Comparison of ENCODE assay signal across 21 mouse cellular contexts in genomic region chr5:113288490-113288889, GRCm38 (mm10). TPM values are rescaled to one million over a fixed set of nuclear protein-coding genes. Genes with fewer than 3 reads are reported as not detected.
DNase-seq lines count a peak whose midpoint lies in the region; ATAC-seq and TF ChIP-seq lines count a peak whose summit lies in the region.
"Had no signal": no experiment of that assay in that cellular context is flagged by ENCODE, and none has a peak within 500 bp of the region (broad histone marks: within the 10 kb centered on the region; RNA-seq: fewer than 3 reads in every experiment).

No protein-coding gene starts in this region.

- TF ChIP-seq POLR2A in heart, adult 2 months (IDR thresholded peaks at IDR 0.05; ENCODE audit: insufficient read depth, low read depth, low read length) = no peak

- no peaks in the 10 kb centered on the region for H3K4me1 ChIP-seq in heart, adult 2 months (ENCODE audit: control insufficient read depth, insufficient read depth, low read length)
- H3K4me1 ChIP-seq: heart, embryonic 13.5 days had no signal

- H3K9ac ChIP-seq in heart, adult 2 months (ENCODE audit: low read depth, low read length) = no peak overlapping the region
- H3K9ac ChIP-seq: embryonic facial prominence, embryonic 15.5 days; heart, embryonic 13.5 days; hindbrain, embryonic 13.5 days; liver, embryonic 14.5 days; midbrain, embryonic 13.5 days; neural tube, embryonic 15.5 days had no signal

- no peak for TF ChIP-seq EP300 in heart, adult 2 months (IDR thresholded peaks at IDR 0.05; ENCODE audit: insufficient read depth, low read depth, low read length)

- intact Hi-C loops in heart, adult 2 months (cut with DNase I) = no loop called here

- peak; percentile 60 for DNase-seq in cerebellum, adult 9-10 months
- peak; percentile 76 to 78 for DNase-seq in right cerebral cortex, adult 2 months (ENCODE audit: low spot score in 2 of 2)
- no peak for DNase-seq in right cerebral cortex, postnatal 14 days
- no peak for DNase-seq in gastrocnemius, postnatal 10 days
- no peak for DNase-seq in heart, adult 2 months
- DNase-seq: adrenal gland, postnatal 25 days; B cell, adult 2 months; heart, adult 11 months; kidney, adult 8-10 months; kidney, postnatal 14 days; spleen, adult 18-20 months; thymus, adult 18-20 months had no signal

- no peak for TF ChIP-seq CTCF in heart, adult 2 months (IDR thresholded peaks at IDR 0.05)

- WGBS in heart, adult 2 months = 34% methylated on average over 13 of the region's 13 CpGs

- no peaks in the 10 kb centered on the region for H3K79me2 ChIP-seq in heart, adult 2 months (replicated peaks; ENCODE audit: control insufficient read depth, insufficient read depth, low read length)

- H3K27me3 ChIP-seq in heart, adult 2 months (ENCODE audit: control insufficient read depth, insufficient read depth, low read length) = peaks cover 10% of the 10 kb centered on the region

- H3K27ac ChIP-seq in heart, adult 2 months = no peak overlapping the region
- H3K27ac ChIP-seq: embryonic facial prominence, embryonic 15.5 days; heart, embryonic 13.5 days; hindbrain, embryonic 13.5 days; liver, embryonic 14.5 days; midbrain, embryonic 13.5 days; neural tube, embryonic 15.5 days had no signal

- H3K4me3 ChIP-seq in heart, adult 2 months = no peak overlapping the region
- H3K4me3 ChIP-seq: embryonic facial prominence, embryonic 15.5 days; heart, embryonic 13.5 days; hindbrain, embryonic 13.5 days; midbrain, embryonic 13.5 days; neural tube, embryonic 15.5 days had no signal

- ATAC-seq in cerebellum, adult (ENCODE audit: insufficient number of reproducible peaks, low FRiP score, low TSS enrichment) = no peak
- ATAC-seq in megakaryocyte progenitor cell, adult 5-6 weeks (replicated peaks; ENCODE audit: poor library complexity) = peak; percentile 56
- ATAC-seq: forebrain, embryonic 16.5 days; midbrain, embryonic 13.5 days had no signal

- H3K36me3 ChIP-seq in heart, adult 2 months (ENCODE audit: control insufficient read depth, insufficient read depth, low read length) = no peaks in the 10 kb centered on the region
- H3K36me3 ChIP-seq: embryonic facial prominence, embryonic 15.5 days; heart, embryonic 13.5 days had no signal

RNA-seq across cellular contexts. Expression of gene Sgsm1, which starts 22.1 kb away (rescaled TPM):
- total RNA-seq in megakaryocyte progenitor cell, adult 5-6 weeks (2015) = 0.67 TPM in 1 of 2 replicates, not detected in the other
- not detected in 2 replicates for total RNA-seq in megakaryocyte progenitor cell, adult 5-6 weeks (2017)
- total RNA-seq in gastrocnemius, postnatal 10 days (2021) = 1 to 10 TPM in 1 of 2 experiments, under 1 TPM in 1; 0.65 to 1.2 TPM
- total RNA-seq in heart, adult 2 months (2021) = 1 to 10 TPM in 1 of 2 experiments, under 1 TPM in 1; 0.52 to 1.2 TPM
- 0.43 and 0.67 TPM in 2 replicates for polyA plus RNA-seq in heart, adult 2 months (2012; rRNA removed)

Comparison
In these comparisons a context has a peak if more than half of its experiments do, and no peak if none do; other contexts are left out.
1. DNase-seq: peak in cerebellum, adult 9-10 months (single experiment) and right cerebral cortex, adult 2 months (2 of 2); none in right cerebral cortex, postnatal 14 days (single experiment), gastrocnemius, postnatal 10 days (single experiment) and heart, adult 2 months (0 of 2).